Mouse (Mus musculus) lung, embryonic 14.5 days (tissue): Measurements from ENCODE around the gene AI854703. TPM values are rescaled to one million over a fixed set of nuclear protein-coding genes. Genes with fewer than 3 reads are reported as not detected.

Source experiments
- ATAC-seq: fragments of 200-750 bp; cut with Nextera tagmentation; 2 replicates; pipeline ENCODE4 v1.8.0; 2017; ENCODE audit warnings: mild to moderate bottlenecking, moderate TSS enrichment, moderate library complexity; ENCODE audit not compliant: insufficient read depth
- DNase-seq: peaks from one replicate; pipeline ENCODE4 v3.0.0-alpha.2; 2015
- H3K27ac ChIP-seq: fragments of 300-500 bp; sonication (generic); 2 replicates; pipeline ENCODE4 v1.5.1; 2014; ENCODE audit warnings: low read depth, mild to moderate bottlenecking, moderate library complexity
- H3K27me3 ChIP-seq: fragments of 300-500 bp; sonication (generic); 2 replicates; pipeline ENCODE4 v1.6.1; 2014; ENCODE audit warnings: low read length, control low read depth; ENCODE audit not compliant: insufficient read depth
- H3K36me3 ChIP-seq: fragments of 300-500 bp; sonication (generic); 2 replicates; pipeline ENCODE4 v1.6.1; 2014; ENCODE audit warnings: control low read depth; ENCODE audit not compliant: insufficient read depth
- H3K4me1 ChIP-seq: fragments of 300-500 bp; sonication (generic); 2 replicates; pipeline ENCODE4 v1.6.1; 2014; ENCODE audit warnings: antibody characterized with exemption, control low read depth; ENCODE audit not compliant: insufficient read depth
- H3K4me2 ChIP-seq: fragments of 300-500 bp; sonication (generic); 2 replicates; pipeline ENCODE4 v1.6.1; 2014; ENCODE audit warnings: mild to moderate bottlenecking
- H3K4me3 ChIP-seq: fragments of 300-500 bp; sonication (generic); 2 replicates; pipeline ENCODE4 v1.5.1; 2014; ENCODE audit warnings: low read depth, low read length
- H3K9ac ChIP-seq: fragments of 300-500 bp; sonication (generic); 2 replicates; pipeline ENCODE4 v1.6.1; 2014
- H3K9me3 ChIP-seq: fragments of 300-500 bp; sonication (generic); 2 replicates; pipeline ENCODE4 v1.6.1; 2016; ENCODE audit warnings: low read depth, low read length, control low read depth
- CTCF ChIP-seq: IDR thresholded peaks from 2 replicates; pipeline ENCODE4 v1.5.1; 2016; ENCODE audit warnings: antibody characterized with exemption, low read depth
- WGBS: fragments of 180-500 bp; shearing (Covaris S2); extraction: QIAGEN DNeasy Blood & Tissue Kit; methylation state at CpG from one replicate; pipeline ENCODE4 v1.1.7; 2014; 5-methylcytosine and 5-hydroxymethylcytosine counted together
- polyA plus RNA-seq: library from polyadenylated mRNA; unstranded; fragments of >200 nt; fragmentation: Nextera tagmentation; extraction: Ambion mirVana; gene quantifications from 2 replicates; pipeline ENCODE4 v1.2.1, GENCODE M21; 2014

AI854703 gene
- polyA plus RNA-seq, 1 experiment from 2014 or later, result 0.34 TPM

- H3K9me3 ChIP-seq, result no peaks in the 10 kb centered on the region
- no peak for TF ChIP-seq CTCF
- H3K4me1 ChIP-seq, result no peaks in the 10 kb centered on the region
- H3K36me3 ChIP-seq, result no peaks in the 10 kb centered on the region
- ATAC-seq (no peak), DNase-seq (no peak)
- H3K9ac ChIP-seq, result no peak overlapping the region
- 64% methylated on average over 6 of the region's 6 CpGs for WGBS
- no peak overlapping the region for H3K4me3 ChIP-seq
- H3K27ac ChIP-seq, result no peak overlapping the region
- no peaks in the 10 kb centered on the region for H3K27me3 ChIP-seq
- H3K4me2 ChIP-seq, result no peak overlapping the region
Observed at GRCm38 (mm10) chr6:48679701-48680100, 53.1 kb downstream of the AI854703 start.

- Histone ChIP-seq H3K36me3 (no peaks in the 10 kb centered on the region), H3K4me1 (no peaks in the 10 kb centered on the region), H3K9me3 (no peaks in the 10 kb centered on the region), H3K4me2 (no peak overlapping the region), H3K9ac (no peak overlapping the region), H3K27me3 (no peaks in the 10 kb centered on the region), H3K4me3 (no peak overlapping the region), H3K27ac (no peak overlapping the region)
- ATAC-seq (no peak), DNase-seq (no peak)
- 74% methylated on average over 5 of the region's 5 CpGs for WGBS
- TF ChIP-seq CTCF, result no peak
Observed at GRCm38 (mm10) chr6:48680421-48680820, 53.9 kb downstream of the AI854703 start.

GRCm38 (mm10) chr6:48681472-48682090 is 55.0 kb downstream of the AI854703 start:
- 59% methylated on average over 3 of the region's 3 CpGs for WGBS
- DNase-seq, result peak; percentile 26
- H3K4me1 ChIP-seq, result no peaks in the 10 kb centered on the region
- H3K9me3 ChIP-seq, result no peaks in the 10 kb centered on the region
- no peak overlapping the region for H3K9ac ChIP-seq
- H3K27me3 ChIP-seq, result no peaks in the 10 kb centered on the region
- H3K4me2 ChIP-seq, result no peak overlapping the region
- H3K36me3 ChIP-seq, result no peaks in the 10 kb centered on the region
- TF ChIP-seq CTCF, result no peak
- H3K27ac ChIP-seq, result no peak overlapping the region
- ATAC-seq, result no peak
- no peak overlapping the region for H3K4me3 ChIP-seq

- no peak overlapping the region for H3K27ac ChIP-seq
- 71% methylated on average over 4 of the region's 4 CpGs for WGBS
Observed at GRCm38 (mm10) chr6:48682271-48682670, 55.7 kb downstream of the AI854703 start.

More at GRCm38 (mm10) chr6:48682271-48682670, 55.7 kb downstream of the AI854703 start:
- ATAC-seq (no peak), DNase-seq (no peak)
- no peak for TF ChIP-seq CTCF
- Histone ChIP-seq H3K9ac (no peak overlapping the region), H3K36me3 (no peaks in the 10 kb centered on the region), H3K9me3 (no peaks in the 10 kb centered on the region), H3K4me3 (no peak overlapping the region), H3K4me1 (no peaks in the 10 kb centered on the region), H3K27me3 (no peaks in the 10 kb centered on the region), H3K4me2 (no peak overlapping the region)

Other genes starting within 250 kb of the AI854703 start
- gene Krba1, start 231.2 kb upstream of the AI854703 start, polyA plus RNA-seq, result 18.6 and 22.3 TPM in 2 replicates
- gene Zfp467, start 180.9 kb upstream of the AI854703 start, polyA plus RNA-seq, result 20.7 TPM in 2 replicates
- 0.11 and 0.18 TPM in 2 replicates for gene Sspo, start 178.5 kb upstream of the AI854703 start, polyA plus RNA-seq
- 7.4 and 7.9 TPM in 2 replicates for gene Atp6v0e2, start 89.1 kb upstream of the AI854703 start, polyA plus RNA-seq
- gene Lrrc61, start 72.0 kb upstream of the AI854703 start, polyA plus RNA-seq, result 5.4 and 7.8 TPM in 2 replicates
- 43.1 and 47.0 TPM in 2 replicates for gene Rarres2, start 54.0 kb upstream of the AI854703 start, polyA plus RNA-seq
- not detected in 2 replicates for gene Gm45021, start 37.2 kb upstream of the AI854703 start, polyA plus RNA-seq
- gene Repin1, start 32.9 kb upstream of the AI854703 start, polyA plus RNA-seq, result 30.3 and 31.5 TPM in 2 replicates
- not detected in 2 replicates for gene Gm44965, start 32.8 kb upstream of the AI854703 start, polyA plus RNA-seq
- gene Zfp775, start 24.7 kb upstream of the AI854703 start, polyA plus RNA-seq, result 7.6 and 7.8 TPM in 2 replicates
- 1.3 and 1.5 TPM in 2 replicates for gene Gimap8, start 20.5 kb downstream of the AI854703 start, polyA plus RNA-seq
- 11.7 and 12.7 TPM in 2 replicates for gene Gimap9, start 49.4 kb downstream of the AI854703 start, polyA plus RNA-seq
- gene Gimap4, start 57.8 kb downstream of the AI854703 start, polyA plus RNA-seq, result 25.6 and 27.8 TPM in 2 replicates
- gene Gimap6, start 81.5 kb downstream of the AI854703 start, polyA plus RNA-seq, result 38.0 and 38.5 TPM in 2 replicates
- 3.8 and 3.9 TPM in 2 replicates for gene Gm28053, start 91.8 kb downstream of the AI854703 start, polyA plus RNA-seq
- not detected in 2 replicates for gene Gimap7, start 91.9 kb downstream of the AI854703 start, polyA plus RNA-seq
- gene Gimap1, start 112.3 kb downstream of the AI854703 start, polyA plus RNA-seq, result 35.3 and 37.2 TPM in 2 replicates
- gene Gimap5, start 119.4 kb downstream of the AI854703 start, polyA plus RNA-seq, result 20.7 and 21.7 TPM in 2 replicates
- not detected in 2 replicates for gene Gimap3, start 144.1 kb downstream of the AI854703 start, polyA plus RNA-seq
- gene Tmem176a, start 214.2 kb downstream of the AI854703 start, polyA plus RNA-seq, result 213 and 226 TPM in 2 replicates
- gene Tmem176b, start 214.7 kb downstream of the AI854703 start, polyA plus RNA-seq, result 387 and 409 TPM in 2 replicates
- gene Aoc1, start 246.1 kb downstream of the AI854703 start, polyA plus RNA-seq, result not detected in 2 replicates